Mouse (Mus musculus): ENCODE data around the gene Tmem8.
A peak's percentile ranks its signal among the peaks of the same experiment; 100 is the strongest.

Tmem8 gene

GRCm38 (mm10) chr17:26142796-26143195, 29.7 kb downstream of the Tmem8 start:
- no peak for DNase-seq (ENCODE audit: low read depth)

- DNase-seq (ENCODE audit: low read depth): no peak
Measured at GRCm38 (mm10) chr17:26143386-26143785, 30.3 kb downstream of the Tmem8 start.

GRCm38 (mm10) chr17:26149056-26149455, 36.0 kb downstream of the Tmem8 start:
- DNase-seq (ENCODE audit: low read depth): peak; percentile 31

- no peak for DNase-seq (ENCODE audit: low read depth)
Measured at GRCm38 (mm10) chr17:26151886-26152630, 39.0 kb downstream of the Tmem8 start.

- DNase-seq (ENCODE audit: low read depth): no peak
Measured at GRCm38 (mm10) chr17:26162736-26163135, 49.6 kb downstream of the Tmem8 start.

- DNase-seq (ENCODE audit: low read depth): peak; percentile 80
Measured at GRCm38 (mm10) chr17:26168039-26168438, 54.9 kb downstream of the Tmem8 start.

Data from induced T-regulatory cell, adult 2 months (primary cell).